Mouse (Mus musculus) heart, postnatal 10 days (tissue): Measurements from ENCODE around the gene Elk3. TPM values are rescaled to one million over a fixed set of nuclear protein-coding genes. Genes with fewer than 3 reads are reported as not detected.
"Not testable (repeated sequence)": the region's sequence is repeated elsewhere in the genome, so short reads cannot be mapped to it uniquely, and the experiment has no call there.

ENCODE experiments used
- DNase-seq, 2 experiments: peaks; one replicate each; pipeline ENCODE4 v3.0.0; 2021
- intact Hi-C: fragments of 180-260 bp; cut with DNase I; formaldehyde crosslinking; loops from one replicate; pipeline ENCODE4 v1.15.1; 2025
- total RNA-seq, 2 experiments: library from RNA; stranded (reverse); gene quantifications; 2 replicates each; pipeline ENCODE4 v1.2.3; 2021

Elk3 gene
- 100 to 1,000 TPM; 106 to 115 TPM for total RNA-seq

- intact Hi-C loops: no loop called here
Observed at GRCm38 (mm10) chr10:93310721-93311411, at the start of gene Elk3. Gene Elk3 (minus strand): TSS chr10:93311135.

GRCm38 (mm10) chr10:93360623-93361022 lies 49.7 kb upstream of the Elk3 start:
- intact Hi-C loops: no loop called here
- DNase-seq: no peak

More at GRCm38 (mm10) chr10:93310721-93311411, at the start of gene Elk3:
- peak; percentile 62 to 77 for DNase-seq

GRCm38 (mm10) chr10:93360190-93360589 lies 49.3 kb upstream of the Elk3 start:
- intact Hi-C loops, DNase-seq: not testable (repeated sequence)

GRCm38 (mm10) chr10:93359339-93359863 lies 48.5 kb upstream of the Elk3 start:
- no peak for DNase-seq
- intact Hi-C loops: no loop called here

- DNase-seq: no peak
- intact Hi-C loops: no loop called here
Observed at GRCm38 (mm10) chr10:93358878-93359277, 47.9 kb upstream of the Elk3 start.

- intact Hi-C loops: no loop called here
- no peak for DNase-seq
Observed at GRCm38 (mm10) chr10:93357162-93357561, 46.2 kb upstream of the Elk3 start.

- no peak for DNase-seq
- intact Hi-C loops: no loop called here
Observed at GRCm38 (mm10) chr10:93356122-93356521, 45.2 kb upstream of the Elk3 start.

GRCm38 (mm10) chr10:93355276-93355927 lies 44.5 kb upstream of the Elk3 start:
- no peak for DNase-seq
- intact Hi-C loops: no loop called here

GRCm38 (mm10) chr10:93353545-93354326 lies 42.8 kb upstream of the Elk3 start:
- DNase-seq: no peak
- intact Hi-C loops: no loop called here

- DNase-seq: peak in 1 of 2 experiments; percentile 8
- intact Hi-C loops: no loop called here
Observed at GRCm38 (mm10) chr10:93347918-93348505, 37.1 kb upstream of the Elk3 start.

- peak in 1 of 2 experiments; percentile 25 for DNase-seq
- intact Hi-C loops: no loop called here
Observed at GRCm38 (mm10) chr10:93347387-93347786, 36.5 kb upstream of the Elk3 start.

GRCm38 (mm10) chr10:93346208-93346936 lies 35.4 kb upstream of the Elk3 start:
- intact Hi-C loops: no loop called here
- DNase-seq: no peak

GRCm38 (mm10) chr10:93345497-93345896 lies 34.6 kb upstream of the Elk3 start:
- no peak for DNase-seq
- intact Hi-C loops: no loop called here

- intact Hi-C loops: no loop called here
- DNase-seq: no peak
Observed at GRCm38 (mm10) chr10:93343469-93343868, 32.5 kb upstream of the Elk3 start.

GRCm38 (mm10) chr10:93342986-93343385 lies 32.1 kb upstream of the Elk3 start:
- no peak for DNase-seq
- intact Hi-C loops: no loop called here

GRCm38 (mm10) chr10:93338526-93338925 lies 27.6 kb upstream of the Elk3 start:
- DNase-seq: peak; percentile 25 to 42
- intact Hi-C loops: no loop called here

- peak; percentile 46 to 48 for DNase-seq
- intact Hi-C loops: loop anchor here (1.0 to 2.0 kb wide), 4 partner anchors 27 to 83 kb away; no protein-coding TSS in a partner anchor
Observed at GRCm38 (mm10) chr10:93336462-93336931, 25.6 kb upstream of the Elk3 start.

- intact Hi-C loops: loop anchor here (1.0 to 2.0 kb wide), 4 partner anchors 27 to 83 kb away; no protein-coding TSS in a partner anchor
- DNase-seq: peak; percentile 72 to 78
Observed at GRCm38 (mm10) chr10:93335828-93336461, 25.0 kb upstream of the Elk3 start.

- DNase-seq: no peak
- intact Hi-C loops: no loop called here
Observed at GRCm38 (mm10) chr10:93335001-93335400, 24.1 kb upstream of the Elk3 start.
